Mouse (Mus musculus) induced T-regulatory cell, adult 2 months (primary cell): ENCODE measurements around the gene 4931423N10Rik.
A peak's percentile ranks its signal among the peaks of the same experiment; 100 is the strongest.
"Not testable (repeated sequence)": the region's sequence is repeated elsewhere in the genome, so short reads cannot be mapped to it uniquely, and the experiment has no call there.

ENCODE experiments used
- DNase-seq: peaks from one replicate; pipeline ENCODE4 v3.0.0-alpha.2; 2012; ENCODE audit warnings: low read depth

Gene 4931423N10Rik

DNA sequence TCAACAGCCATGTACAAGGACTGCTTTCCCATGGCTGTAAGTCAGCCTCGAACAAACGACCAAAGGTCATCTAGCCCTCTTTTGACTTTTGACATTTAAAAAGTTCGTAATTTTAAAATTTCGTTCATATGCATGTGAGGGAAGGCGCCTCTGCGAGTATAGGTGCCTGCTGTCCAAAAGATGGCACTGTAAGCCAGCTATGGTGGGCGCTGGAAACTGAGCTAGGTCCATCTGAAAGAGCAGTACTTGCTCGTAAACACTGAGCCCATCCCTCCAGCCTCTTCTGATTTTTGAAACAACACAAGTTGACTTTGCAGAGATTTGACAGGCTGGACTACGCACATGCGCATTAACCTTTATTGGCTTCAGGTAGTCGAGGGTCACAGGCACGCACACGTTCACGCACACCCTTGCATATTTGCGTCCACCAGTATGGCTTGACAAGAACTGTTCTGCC lies at the start of gene 4931423N10Rik:
4931423N10Rik (plus strand) TSS at position 407 of the 457 bp plus-strand sequence.
- DNase-seq = no peak

GRCm38 (mm10) chr2:23172305-23172704 lies 35.0 kb upstream of the 4931423N10Rik start:
- DNase-seq = peak; percentile 38

DNA sequence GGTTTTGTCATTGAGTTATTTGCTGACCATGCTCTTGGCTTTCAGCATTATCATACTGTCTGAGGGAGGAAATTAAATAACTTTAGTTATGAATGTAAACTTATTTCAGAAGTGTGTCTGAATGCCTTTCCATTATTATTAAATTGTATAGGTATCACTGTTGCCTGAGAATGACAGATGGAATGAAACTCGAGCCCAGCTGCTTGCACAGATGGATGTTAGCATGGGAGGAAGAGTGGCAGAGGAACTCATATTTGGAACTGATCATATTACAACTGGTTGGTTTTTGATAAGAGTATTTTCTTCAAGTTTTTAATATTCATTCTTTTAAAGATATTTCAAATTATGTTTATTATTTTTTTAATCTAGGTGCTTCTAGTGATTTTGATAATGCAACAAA lies 12.9 kb upstream of the 4931423N10Rik start:
- DNase-seq = no peak

GRCm38 (mm10) chr2:23201034-23201433 lies 6.2 kb upstream of the 4931423N10Rik start:
- DNase-seq = no peak

DNA sequence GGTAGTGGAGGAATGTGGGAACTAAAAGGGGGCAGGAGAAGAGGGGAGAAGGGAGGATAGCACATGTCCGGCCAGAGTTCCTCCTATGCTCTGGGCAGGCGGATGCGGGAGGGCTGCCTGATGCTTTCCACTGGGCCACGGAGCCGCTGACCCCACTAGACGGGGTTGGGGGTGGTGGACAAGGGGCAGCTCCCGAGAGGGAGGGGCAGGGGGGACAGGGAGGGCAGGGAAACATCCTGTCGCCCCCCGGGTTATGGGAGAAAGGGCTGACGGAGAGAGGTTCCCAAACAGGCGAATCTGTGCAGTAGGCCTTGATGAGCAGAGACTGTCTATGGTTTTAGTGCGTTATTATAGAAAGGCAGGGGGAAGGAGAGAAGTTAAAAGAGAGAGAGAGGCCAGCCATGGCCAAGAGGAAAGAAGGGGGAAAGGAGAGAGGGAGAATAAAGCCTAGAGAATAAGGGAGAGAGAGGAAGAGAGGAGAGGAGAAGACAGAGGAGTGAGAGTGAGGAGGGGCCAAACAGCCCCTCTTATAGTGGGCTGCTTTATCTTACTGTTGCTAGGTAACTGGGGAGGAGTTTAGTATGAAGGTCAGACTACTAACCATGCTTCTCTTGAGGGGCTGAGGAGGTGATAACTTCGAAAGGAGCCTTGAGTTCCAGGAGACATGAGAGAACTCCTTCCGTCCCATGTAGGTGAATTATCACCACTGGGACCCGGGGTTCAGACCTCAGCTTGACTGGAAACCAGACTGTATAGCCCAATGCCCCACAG lies 4.2 kb upstream of the 4931423N10Rik start:
- DNase-seq = no peak

DNA sequence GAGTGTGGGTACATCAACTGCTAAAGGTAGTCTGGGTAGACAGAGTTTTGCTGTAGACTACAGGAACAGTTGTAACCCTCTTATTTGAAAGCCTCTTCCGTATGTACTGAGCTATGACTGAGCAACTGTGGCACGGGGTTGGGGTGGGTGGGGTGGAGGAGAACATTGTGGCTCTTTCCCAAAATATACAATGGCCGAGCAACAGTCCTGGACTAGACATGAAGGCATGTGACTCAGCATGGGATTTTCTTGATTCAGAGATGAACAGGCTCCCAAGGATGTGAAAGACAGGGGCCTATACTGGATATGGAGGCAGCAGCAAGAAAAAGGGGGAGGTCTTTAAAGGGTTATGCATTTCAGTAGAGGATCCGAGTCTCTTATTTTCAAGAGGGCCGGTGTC lies 6.4 kb downstream of the 4931423N10Rik start:
- no peak for DNase-seq

DNA sequence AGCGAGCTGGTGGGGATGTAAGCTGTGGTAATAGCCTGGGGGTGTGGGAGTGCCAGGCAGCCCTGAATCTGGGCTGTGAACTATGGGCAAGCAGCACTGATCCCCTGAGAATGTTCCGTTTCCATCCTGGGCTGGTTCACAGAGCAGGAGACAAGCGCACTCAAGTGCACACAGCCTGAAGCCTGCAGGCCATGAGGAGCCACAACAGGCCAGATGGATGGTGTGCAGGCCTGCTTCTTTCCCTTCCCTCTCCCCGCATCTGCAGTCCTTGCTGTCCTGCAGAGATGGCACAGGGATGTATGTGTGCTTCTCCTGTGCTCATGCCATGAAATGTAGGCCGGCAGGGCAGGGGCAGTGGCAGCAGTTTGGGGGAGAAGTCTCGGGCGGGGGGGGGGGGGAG lies 17.9 kb downstream of the 4931423N10Rik start:
- no peak for DNase-seq

GRCm38 (mm10) chr2:23228463-23228862 lies 21.2 kb downstream of the 4931423N10Rik start:
- DNase-seq = no peak

- DNase-seq = no peak
These were observed 26.9 kb downstream of the 4931423N10Rik start for GRCm38 (mm10) chr2:23234065-23234773.

DNA sequence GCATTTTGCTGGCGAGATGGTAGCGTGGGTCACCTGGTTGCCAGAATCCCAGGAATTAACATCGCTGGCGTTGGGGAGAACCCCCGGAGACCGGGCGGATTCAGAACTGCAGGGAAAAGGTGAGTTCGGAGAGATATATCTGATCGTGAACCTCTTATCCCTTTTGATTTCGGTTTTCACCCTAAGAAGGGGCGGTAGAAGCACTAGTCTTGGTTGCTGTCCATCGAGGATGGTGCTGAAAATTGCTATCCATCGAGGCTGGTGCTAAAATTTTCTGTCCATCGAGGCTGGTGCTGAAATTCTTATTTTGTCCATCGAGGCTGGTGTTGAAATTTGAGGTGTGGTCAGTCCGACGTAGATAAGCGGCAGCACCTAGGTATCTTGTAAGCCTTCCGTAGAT lies 83.7 kb downstream of the 4931423N10Rik start:
- not testable (repeated sequence) for DNase-seq

- no peak for DNase-seq
These were observed 107.6 kb downstream of the 4931423N10Rik start for GRCm38 (mm10) chr2:23314869-23315268.
